Mouse (Mus musculus) embryonic facial prominence, embryonic 11.5 days (tissue): ENCODE measurements around the gene Hibadh. TPM values are rescaled to one million over a fixed set of nuclear protein-coding genes. Genes with fewer than 3 reads are reported as not detected.
"Not testable (repeated sequence)": the region's sequence is repeated elsewhere in the genome, so short reads cannot be mapped to it uniquely, and the experiment has no call there.

Source experiments
- ATAC-seq: fragments of 200-750 bp; cut with Nextera tagmentation; replicated peaks from 2 replicates; pipeline ENCODE4 v1.8.0; 2017; ENCODE audit warnings: low read depth; ENCODE audit not compliant: insufficient number of reproducible peaks, low FRiP score, low TSS enrichment
- DNase-seq: peaks from one replicate; pipeline ENCODE4 v3.0.0-alpha.2; 2015; ENCODE audit warnings: low spot score
- H3K27ac ChIP-seq: fragments of 300-500 bp; sonication (generic); replicated peaks from 2 replicates; pipeline ENCODE4 v1.5.1; 2014; ENCODE audit warnings: mild to moderate bottlenecking, low read depth, low read length, control low read depth
- H3K27me3 ChIP-seq: fragments of 300-500 bp; sonication (generic); 2 replicates; pipeline ENCODE4 v1.6.1; 2014; ENCODE audit warnings: mild to moderate bottlenecking, low read length, moderate library complexity, mixed read lengths; ENCODE audit not compliant: control insufficient read depth, insufficient read depth
- H3K36me3 ChIP-seq: fragments of 300-500 bp; sonication (generic); replicated peaks from 2 replicates; pipeline ENCODE4 v1.6.1; 2014; ENCODE audit warnings: low read depth, mild to moderate bottlenecking, low read length, moderate library complexity, mixed read lengths; ENCODE audit not compliant: control insufficient read depth, insufficient read depth
- H3K4me1 ChIP-seq: fragments of 300-500 bp; sonication (generic); 2 replicates; pipeline ENCODE4 v1.6.1; 2014; ENCODE audit warnings: low read length, mixed read lengths; ENCODE audit not compliant: control insufficient read depth, insufficient read depth
- H3K4me2 ChIP-seq: fragments of 300-500 bp; sonication (generic); 2 replicates; pipeline ENCODE4 v1.6.1; 2014; ENCODE audit warnings: low read depth, mild to moderate bottlenecking, control low read depth, low read length, moderate library complexity
- H3K4me3 ChIP-seq: fragments of 300-500 bp; sonication (generic); 2 replicates; pipeline ENCODE4 v1.5.1; 2014; ENCODE audit warnings: low read depth, low read length, control low read depth
- H3K9ac ChIP-seq: fragments of 300-500 bp; sonication (generic); replicated peaks from 2 replicates; pipeline ENCODE4 v1.6.1; 2014; ENCODE audit warnings: mild to moderate bottlenecking, control low read depth, low read length
- H3K9me3 ChIP-seq: fragments of 300-500 bp; sonication (generic); replicated peaks from 2 replicates; pipeline ENCODE4 v1.6.1; 2016; ENCODE audit warnings: mild to moderate bottlenecking, low read length, inconsistent platforms, mixed read lengths; ENCODE audit not compliant: control insufficient read depth
- WGBS: fragments of 180-500 bp; shearing (Covaris S2); extraction: QIAGEN DNeasy Blood & Tissue Kit; methylation state at CpG from one replicate; pipeline ENCODE4 v1.1.7; 2014; 5-methylcytosine and 5-hydroxymethylcytosine counted together
- polyA plus RNA-seq: library from polyadenylated mRNA; unstranded; fragments of >200 nt; fragmentation: Nextera tagmentation; extraction: Ambion mirVana; gene quantifications from 2 replicates; pipeline ENCODE4 v1.2.1, GENCODE M21; 2014

Hibadh gene
- 52.7 and 60.5 TPM in 2 replicates for polyA plus RNA-seq

DNA sequence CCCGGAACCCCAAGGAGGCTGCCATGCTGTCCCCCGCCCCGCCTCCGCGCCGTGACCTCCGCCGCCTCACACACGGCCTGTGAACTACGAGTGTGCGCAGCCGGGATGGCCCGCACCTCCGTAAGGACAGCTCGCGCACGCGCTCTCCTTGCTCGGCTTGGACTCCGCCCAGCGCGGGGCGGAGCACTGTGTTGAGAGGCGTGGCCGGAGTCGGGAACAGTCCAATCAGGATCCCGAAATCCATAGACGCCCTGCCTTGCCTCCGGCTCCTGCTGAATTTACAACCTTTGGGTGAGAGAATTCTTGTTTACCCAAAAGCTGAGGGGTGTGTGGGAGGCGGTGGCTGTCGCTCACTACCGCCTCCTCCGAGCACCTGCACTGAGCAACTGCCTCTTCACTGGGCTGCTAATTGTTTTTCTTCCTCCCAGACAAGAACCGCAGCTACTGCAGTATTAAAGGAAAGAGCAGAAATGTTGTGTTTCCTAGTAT lies at the start of gene Hibadh:
Hibadh (minus strand) TSS at position 166 of the 489 bp plus-strand sequence.
- Histone ChIP-seq H3K27ac (peak within 1 kb of the TSS; percentile 29), H3K4me2 (peak within 1 kb of the TSS; percentile 81), H3K9me3 (no peaks in the 10 kb centered on the region), H3K4me3 (peak within 1 kb of the TSS; percentile 82), H3K27me3 (no peaks in the 10 kb centered on the region), H3K4me1 (no peaks in the 10 kb centered on the region), H3K36me3 (no peaks in the 10 kb centered on the region), H3K9ac (peak within 1 kb of the TSS; percentile 84)
- peak; percentile 99 for ATAC-seq
- peak; percentile 99 for DNase-seq
- under 1% methylated on average over 26 of the region's 34 CpGs for WGBS

DNA sequence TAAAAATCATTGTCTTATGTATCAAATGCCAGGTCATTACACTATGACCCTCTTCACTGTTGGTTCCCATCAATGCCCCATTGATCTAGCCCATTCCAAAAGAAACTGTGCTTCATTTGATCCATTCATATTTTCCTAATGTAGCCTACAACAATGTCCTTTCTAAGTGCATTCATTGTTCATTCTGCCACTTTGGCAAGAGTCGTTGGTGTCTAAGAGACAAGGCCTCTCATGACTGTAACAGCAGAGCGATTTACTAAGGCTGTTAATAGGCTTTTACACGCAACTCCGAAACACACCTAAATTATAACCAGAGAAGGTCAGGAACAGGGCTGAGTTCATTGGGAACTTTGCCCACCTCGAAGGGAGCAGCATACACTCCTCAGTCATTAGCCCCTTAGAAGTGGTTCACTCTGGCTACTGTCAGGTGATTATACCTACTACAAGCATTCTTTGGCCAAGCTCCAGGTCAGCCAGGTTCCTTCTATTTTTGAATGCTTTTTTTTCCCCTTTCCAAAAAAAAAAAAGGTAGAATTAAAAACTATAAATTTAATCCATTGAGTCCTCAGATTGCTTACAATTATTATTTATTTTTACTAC lies 46.8 kb upstream of the Hibadh start:
- H3K4me2 ChIP-seq, result no peak overlapping the region
- no peaks in the 10 kb centered on the region for H3K36me3 ChIP-seq
- no peaks in the 10 kb centered on the region for H3K9me3 ChIP-seq
- ATAC-seq (no peak), DNase-seq (no peak)
- no peaks in the 10 kb centered on the region for H3K4me1 ChIP-seq
- no peak overlapping the region for H3K9ac ChIP-seq
- no peaks in the 10 kb centered on the region for H3K27me3 ChIP-seq
- 72% methylated on average over 5 of the region's 5 CpGs for WGBS
- no peak overlapping the region for H3K4me3 ChIP-seq
- H3K27ac ChIP-seq, result no peak overlapping the region

DNA sequence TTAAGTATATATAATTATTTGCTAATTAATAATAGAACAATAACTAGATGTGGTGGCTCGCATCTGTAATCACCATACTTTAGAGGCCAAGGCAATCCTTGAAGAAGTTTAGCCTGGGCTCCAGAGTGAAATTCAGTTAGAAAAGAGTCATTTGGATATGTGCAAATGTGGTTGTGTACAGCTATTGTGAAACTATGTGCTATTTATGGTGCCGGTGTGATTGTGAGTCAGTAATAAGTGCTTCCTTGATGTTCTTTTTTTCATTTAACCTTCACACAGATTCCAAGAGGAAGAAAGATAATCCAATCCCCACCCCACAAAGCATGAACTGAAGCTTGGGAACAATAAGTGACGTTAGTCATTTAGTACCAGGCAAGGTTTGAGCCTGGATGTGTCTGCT lies 42.4 kb upstream of the Hibadh start:
- no peak for DNase-seq
- Histone ChIP-seq H3K27me3 (no peaks in the 10 kb centered on the region), H3K4me3 (no peak overlapping the region), H3K27ac (no peak overlapping the region), H3K9me3 (no peaks in the 10 kb centered on the region), H3K36me3 (no peaks in the 10 kb centered on the region), H3K9ac (no peak overlapping the region), H3K4me1 (no peaks in the 10 kb centered on the region), H3K4me2 (no peak overlapping the region)
- no peak for ATAC-seq
- 89% methylated on average over 3 of the region's 3 CpGs for WGBS

DNA sequence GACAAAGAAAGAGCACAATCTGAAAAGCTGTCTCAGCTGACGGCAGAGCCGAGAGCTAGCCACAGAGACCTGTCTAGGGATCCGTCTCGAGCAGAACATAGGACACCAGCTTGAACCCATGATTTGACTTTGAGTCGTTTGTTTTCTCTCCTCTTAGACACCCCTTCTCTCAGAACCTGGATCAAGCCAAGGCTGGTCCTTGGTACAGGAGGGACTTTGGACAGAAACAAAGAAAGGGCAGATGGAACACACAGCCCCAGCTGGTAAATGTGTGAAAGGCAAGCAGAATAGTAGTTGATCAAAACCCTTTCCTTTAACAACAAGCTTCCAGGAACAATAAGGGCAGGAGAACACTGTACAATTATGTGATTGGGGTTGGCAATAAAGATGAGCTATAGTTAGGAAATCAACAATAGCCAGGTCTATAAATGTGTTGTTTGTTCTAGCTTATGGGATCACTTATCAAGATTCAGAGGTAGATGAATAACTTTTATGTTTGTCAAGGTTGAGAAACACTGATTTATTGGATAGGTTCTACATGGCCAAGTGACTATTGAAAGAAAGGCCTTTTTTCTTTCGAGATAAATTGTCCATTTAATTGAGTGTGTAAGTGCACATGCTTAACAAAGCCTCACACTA lies 41.8 kb upstream of the Hibadh start:
- Histone ChIP-seq H3K27me3 (no peaks in the 10 kb centered on the region), H3K4me2 (no peak overlapping the region), H3K9ac (no peak overlapping the region), H3K4me1 (no peaks in the 10 kb centered on the region), H3K4me3 (no peak overlapping the region), H3K27ac (no peak overlapping the region), H3K9me3 (no peaks in the 10 kb centered on the region), H3K36me3 (no peaks in the 10 kb centered on the region)
- WGBS, result 80% methylated on average over 6 of the region's 6 CpGs
- ATAC-seq (no peak), DNase-seq (no peak)

DNA sequence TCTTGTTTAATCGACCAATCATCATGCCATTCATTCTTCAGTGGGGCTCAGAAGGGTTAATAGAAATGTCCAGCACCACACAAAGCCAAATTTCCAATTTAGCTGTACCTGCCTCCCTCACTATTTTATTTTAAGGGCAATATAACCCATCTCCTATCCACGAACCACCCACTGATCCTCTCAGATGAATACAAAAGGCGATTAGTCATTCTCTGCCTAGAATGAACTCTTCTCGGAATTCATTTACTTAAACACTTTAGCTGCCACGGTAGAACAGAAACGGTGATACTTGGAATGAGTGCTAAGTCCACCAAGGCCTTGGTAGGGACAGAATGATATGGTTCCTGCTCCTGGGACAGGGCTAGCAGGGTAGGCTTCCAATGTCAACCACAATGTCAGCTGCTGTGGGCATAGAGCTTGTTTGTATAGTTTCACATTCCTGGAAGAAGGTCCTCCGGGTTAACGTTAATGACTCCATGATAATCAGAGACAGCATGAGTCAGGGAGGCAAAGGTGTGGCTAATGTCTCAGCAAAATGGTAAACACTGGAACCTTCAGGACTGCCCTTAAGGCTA lies 40.4 kb upstream of the Hibadh start:
- ATAC-seq (no peak), DNase-seq (no peak)
- H3K9ac ChIP-seq, result no peak overlapping the region
- H3K4me1 ChIP-seq, result no peaks in the 10 kb centered on the region
- H3K4me2 ChIP-seq, result no peak overlapping the region
- no peak overlapping the region for H3K27ac ChIP-seq
- H3K36me3 ChIP-seq, result no peaks in the 10 kb centered on the region
- H3K27me3 ChIP-seq, result no peaks in the 10 kb centered on the region
- H3K4me3 ChIP-seq, result no peak overlapping the region
- H3K9me3 ChIP-seq, result no peaks in the 10 kb centered on the region
- WGBS, result 60% methylated on average over 8 of the region's 8 CpGs

DNA sequence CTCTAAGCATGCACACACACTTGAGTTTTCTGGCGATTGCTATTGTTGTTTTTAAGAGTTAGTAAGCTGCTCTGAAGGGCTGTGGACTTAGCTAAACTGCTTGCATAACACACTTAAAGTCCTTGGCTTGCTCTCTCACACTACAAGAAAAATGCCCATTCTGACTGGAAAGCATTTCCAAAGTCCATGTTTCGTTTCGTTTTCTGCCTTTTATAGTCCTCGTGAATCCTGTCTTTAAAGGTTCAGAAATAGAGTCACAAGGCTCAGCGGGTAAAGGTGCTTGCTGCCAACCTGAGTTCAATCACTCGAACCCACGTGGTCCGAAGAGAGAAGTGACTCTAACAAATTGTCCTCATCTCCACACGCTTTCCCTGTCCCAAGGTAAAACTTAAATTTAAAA lies 39.4 kb upstream of the Hibadh start:
- no peaks in the 10 kb centered on the region for H3K9me3 ChIP-seq
- H3K4me2 ChIP-seq, result no peak overlapping the region
- no peaks in the 10 kb centered on the region for H3K27me3 ChIP-seq
- ATAC-seq (no peak), DNase-seq (no peak)
- H3K36me3 ChIP-seq, result no peaks in the 10 kb centered on the region
- no peak overlapping the region for H3K27ac ChIP-seq
- no peaks in the 10 kb centered on the region for H3K4me1 ChIP-seq
- WGBS, result 85% methylated on average over 9 of the region's 9 CpGs
- H3K4me3 ChIP-seq, result no peak overlapping the region
- H3K9ac ChIP-seq, result no peak overlapping the region

DNA sequence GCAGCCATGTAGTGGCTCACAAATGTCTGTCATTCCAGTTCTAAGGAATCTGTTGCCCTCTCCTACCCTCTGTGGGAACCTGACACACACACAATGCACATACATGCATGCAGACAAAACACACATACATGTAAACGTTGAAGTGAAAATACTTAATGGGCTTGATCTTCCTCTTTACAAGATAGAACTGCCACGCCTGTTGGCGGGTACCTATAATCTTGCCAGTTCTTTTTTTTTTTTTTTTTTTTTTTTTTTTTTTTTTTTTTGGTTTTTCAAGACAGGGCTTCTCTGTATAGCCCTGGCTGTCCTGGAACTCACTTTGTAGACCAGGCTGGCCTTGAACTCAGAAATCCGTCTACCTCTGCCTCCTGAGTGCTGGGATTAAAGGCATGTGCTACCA lies 37.3 kb upstream of the Hibadh start:
- H3K4me1 ChIP-seq, H3K27me3 ChIP-seq, DNase-seq, H3K9ac ChIP-seq, H3K27ac ChIP-seq, H3K9me3 ChIP-seq, H3K4me2 ChIP-seq, H3K4me3 ChIP-seq, H3K36me3 ChIP-seq, ATAC-seq: not testable (repeated sequence)
- 85% methylated on average over 4 of the region's 4 CpGs for WGBS

DNA sequence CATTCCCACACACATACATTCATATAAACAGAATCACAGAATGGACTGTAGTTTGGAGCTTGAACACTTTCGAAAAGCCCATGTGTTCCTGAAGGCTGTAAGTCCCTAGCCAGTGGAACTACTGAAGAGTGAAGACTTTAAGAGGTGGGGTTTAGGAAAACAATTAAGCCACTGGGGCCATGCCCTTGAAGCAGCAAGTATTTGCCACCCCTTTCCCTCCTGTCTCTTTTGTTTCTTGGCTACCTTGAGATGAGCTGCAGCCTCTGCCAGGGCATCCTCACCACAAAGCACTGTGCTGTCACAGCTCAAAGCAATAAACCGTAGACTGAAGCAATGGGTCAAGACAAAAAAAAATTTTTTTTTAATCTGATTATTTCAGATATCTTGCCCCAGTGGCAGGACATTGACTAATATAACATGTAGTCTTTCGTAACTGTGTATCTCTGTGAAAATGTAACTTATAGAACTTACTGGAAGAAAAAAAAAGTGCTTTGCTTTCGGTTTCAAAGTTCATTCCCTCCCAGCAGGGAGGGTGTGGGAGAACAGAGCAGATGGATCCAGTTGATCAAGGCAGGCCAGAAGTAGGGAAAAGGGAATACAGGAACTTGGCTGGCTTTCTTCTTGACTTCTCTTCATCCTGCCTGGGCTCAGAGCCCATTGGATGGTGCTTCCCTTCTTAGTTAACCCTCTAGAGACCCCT lies 35.2 kb upstream of the Hibadh start:
- Histone ChIP-seq H3K9ac (no peak overlapping the region), H3K4me1 (no peaks in the 10 kb centered on the region), H3K4me2 (no peak overlapping the region), H3K9me3 (no peaks in the 10 kb centered on the region), H3K27me3 (no peaks in the 10 kb centered on the region), H3K36me3 (no peaks in the 10 kb centered on the region), H3K27ac (no peak overlapping the region), H3K4me3 (no peak overlapping the region)
- ATAC-seq, result no peak
- WGBS, result 77% methylated on average over 4 of the region's 4 CpGs
- DNase-seq, result no peak
